Mouse (Mus musculus) testis, adult 2 months (tissue): ENCODE measurements at regions not wholly inside any gene's neighbourhood (a gene's known extent, or its start where the extent isn't known, plus 50 kb on each side); places are given as distances from the start of the nearest gene placed in this dataset.

Experiments
- CTCF ChIP-seq: fragments of 200-500 bp; IDR thresholded peaks from 2 replicates; pipeline ENCODE4 v1.5.1; 2012; ENCODE audit warnings: low read depth, mild to moderate bottlenecking, inconsistent platforms, low read length, moderate library complexity; ENCODE audit not compliant: control insufficient read depth, insufficient read depth, insufficient replicate concordance
- POLR2A ChIP-seq: fragments of 200-500 bp; IDR thresholded peaks from 2 replicates; pipeline ENCODE4 v1.6.1; 2012; ENCODE audit warnings: low read depth, mild to moderate bottlenecking, inconsistent platforms, low read length, moderate library complexity; ENCODE audit not compliant: control insufficient read depth

DNA sequence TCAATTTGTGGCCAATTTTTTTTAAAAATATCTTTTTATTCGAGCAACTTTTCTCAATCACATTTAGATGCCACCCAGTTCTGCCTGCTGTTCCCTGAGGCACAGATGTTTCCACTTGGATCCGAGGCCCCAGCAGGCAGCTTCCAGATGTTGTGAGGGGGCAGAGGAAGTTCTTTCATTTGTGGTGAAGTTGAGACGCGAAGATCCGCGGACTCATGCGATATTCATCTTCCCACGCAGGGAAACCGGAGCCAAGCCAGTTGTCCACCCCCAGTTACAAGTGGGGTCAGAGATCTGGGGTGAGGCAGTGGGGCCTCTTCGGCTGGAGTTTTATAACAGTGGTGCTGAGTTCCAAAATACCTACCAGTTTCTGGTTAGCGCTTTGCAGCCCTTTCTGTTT lies 267.5 kb upstream of the Nr2f2 start:
- TF ChIP-seq CTCF (no peak), POLR2A (no peak)
